Mouse (Mus musculus) inflammation-experienced regulatory T-cells, adult 6 months (primary cell): ENCODE data around the gene Nhs. TPM values are rescaled to one million over a fixed set of nuclear protein-coding genes. Genes with fewer than 3 reads are reported as not detected.
"Not testable (repeated sequence)": the region's sequence is repeated elsewhere in the genome, so short reads cannot be mapped to it uniquely, and the experiment has no call there.

Source experiments
- ATAC-seq: one replicate; pipeline ENCODE4 v1.8.0; 2017
- polyA plus RNA-seq, 3 experiments: library from polyadenylated mRNA; unstranded; fragments of 100-300 nt; shearing (Covaris generic); gene quantifications; one replicate each; pipeline ENCODE4 v1.2.1; 2017

Gene Nhs
- polyA plus RNA-seq, 3 experiments from 2014 or later, result not detected

- no peak for ATAC-seq
Measured at GRCm38 (mm10) chrX:161925973-161926682, 233.4 kb downstream of the Nhs start.

GRCm38 (mm10) chrX:161922655-161923054 lies 236.9 kb downstream of the Nhs start:
- no peak for ATAC-seq

GRCm38 (mm10) chrX:161921581-161921980 lies 237.9 kb downstream of the Nhs start:
- ATAC-seq, result no peak

GRCm38 (mm10) chrX:161909963-161910362 lies 249.6 kb downstream of the Nhs start:
- no peak for ATAC-seq

GRCm38 (mm10) chrX:161908652-161909403 lies 250.7 kb downstream of the Nhs start:
- no peak for ATAC-seq

- ATAC-seq, result no peak
Measured at GRCm38 (mm10) chrX:161907595-161908592, 251.6 kb downstream of the Nhs start.

GRCm38 (mm10) chrX:161894442-161894841 lies 265.1 kb downstream of the Nhs start:
- no peak for ATAC-seq

- ATAC-seq, result no peak
Measured at GRCm38 (mm10) chrX:161883661-161884060, 275.9 kb downstream of the Nhs start.

- no peak for ATAC-seq
Measured at GRCm38 (mm10) chrX:161877123-161877522, 282.4 kb downstream of the Nhs start.

GRCm38 (mm10) chrX:161873511-161873910 lies 286.0 kb downstream of the Nhs start:
- ATAC-seq, result no peak

- ATAC-seq, result no peak
Measured at GRCm38 (mm10) chrX:161871306-161871705, 288.2 kb downstream of the Nhs start.

- ATAC-seq, result no peak
Measured at GRCm38 (mm10) chrX:161855630-161856029, 303.9 kb downstream of the Nhs start.

GRCm38 (mm10) chrX:161853626-161854312 lies 305.8 kb downstream of the Nhs start:
- no peak for ATAC-seq

- not testable (repeated sequence) for ATAC-seq
Measured at GRCm38 (mm10) chrX:161826186-161826585, 333.3 kb downstream of the Nhs start.

- no peak for ATAC-seq
Measured at GRCm38 (mm10) chrX:161790182-161790581, 369.3 kb downstream of the Nhs start.
